Mouse (Mus musculus) large intestine, adult 2 months (tissue): ENCODE data around the gene Togaram1. TPM values are rescaled to one million over a fixed set of nuclear protein-coding genes. Genes with fewer than 3 reads are reported as not detected.
A peak's percentile ranks its signal among the peaks of the same experiment; 100 is the strongest.

Source experiments
- DNase-seq: peaks from one replicate; pipeline ENCODE4 v3.0.0-alpha.2; 2012; ENCODE audit warnings: low read depth, low spot score
- WGBS: fragments of 180-500 bp; shearing (Covaris S2); methylation state at CpG from one replicate; pipeline ENCODE4 v1.1.7; 2018; 5-methylcytosine and 5-hydroxymethylcytosine counted together
- polyA plus RNA-seq: library from polyadenylated mRNA; depleted of rRNA; stranded (reverse); fragments of >200 nt; gene quantifications from 2 replicates; pipeline ENCODE4 v1.2.3, GENCODE M21; 2012; rRNA removed

The Togaram1 gene
- polyA plus RNA-seq, 1 experiment = 1.9 TPM

GRCm38 (mm10) chr12:65036892-65037545 lies 71.4 kb downstream of the Togaram1 start:
- no peak for DNase-seq
- WGBS = 5% methylated on average over 18 of the region's 18 CpGs

GRCm38 (mm10) chr12:65037546-65037937 lies 71.9 kb downstream of the Togaram1 start:
- WGBS = 1% methylated on average over 4 of the region's 4 CpGs
- peak; percentile 62 for DNase-seq

- no peak for DNase-seq
These were observed 83.2 kb downstream of the Togaram1 start for GRCm38 (mm10) chr12:65048799-65049198.

GRCm38 (mm10) chr12:65058203-65058602 lies 92.6 kb downstream of the Togaram1 start:
- 73% methylated on average over 2 of the region's 2 CpGs for WGBS

GRCm38 (mm10) chr12:65061082-65061481 lies 95.5 kb downstream of the Togaram1 start:
- no peak for DNase-seq

More at GRCm38 (mm10) chr12:65058203-65058602, 92.6 kb downstream of the Togaram1 start:
- DNase-seq = no peak

GRCm38 (mm10) chr12:65065241-65065640 lies 99.6 kb downstream of the Togaram1 start:
- DNase-seq = no peak
- WGBS = 37% methylated on average over 2 of the region's 2 CpGs

GRCm38 (mm10) chr12:65066234-65066633 lies 100.6 kb downstream of the Togaram1 start:
- DNase-seq = no peak
- 35% methylated on average over 3 of the region's 3 CpGs for WGBS

- DNase-seq = no peak
- WGBS = 53% methylated on average over 4 of the region's 4 CpGs
These were observed 102.8 kb downstream of the Togaram1 start for GRCm38 (mm10) chr12:65068409-65068808.

Other genes starting within 250 kb of the Togaram1 start
- 0.47 and 1.4 TPM in 2 replicates for gene Gm527, start 47.9 kb upstream of the Togaram1 start, polyA plus RNA-seq
- 0.84 and 1.7 TPM in 2 replicates for gene Klhl28, start 270 bp upstream of the Togaram1 start, polyA plus RNA-seq
- gene Prpf39, start 70.5 kb downstream of the Togaram1 start, polyA plus RNA-seq = 2.8 and 7.1 TPM in 2 replicates
- 17.6 and 19.7 TPM in 2 replicates for gene Fkbp3, start 108.2 kb downstream of the Togaram1 start, polyA plus RNA-seq
- 0.83 and 1.2 TPM in 2 replicates for gene Fancm, start 109.8 kb downstream of the Togaram1 start, polyA plus RNA-seq
- 0.89 TPM in 2 replicates for gene Mis18bp1, start 206.8 kb downstream of the Togaram1 start, polyA plus RNA-seq